Mouse (Mus musculus): ENCODE data around the gene Trpv2. TPM values are rescaled to one million over a fixed set of nuclear protein-coding genes. Genes with fewer than 3 reads are reported as not detected.

Gene Trpv2
- total RNA-seq, 2 experiments from 2014 or later, result 0.87 to 1.1 TPM

- intact Hi-C loops (cut with DNase I), result no loop called here
- no peak for DNase-seq
Observed at GRCm38 (mm10) chr11:62555896-62556412, 18.3 kb upstream of the Trpv2 start.

GRCm38 (mm10) chr11:62557205-62557604 lies 17.1 kb upstream of the Trpv2 start:
- intact Hi-C loops (cut with DNase I), result no loop called here
- DNase-seq, result no peak

- intact Hi-C loops (cut with DNase I), result no loop called here
- DNase-seq, result no peak
Observed at GRCm38 (mm10) chr11:62558152-62558551, 16.1 kb upstream of the Trpv2 start.

- peak; percentile 68 to 77 for DNase-seq
- intact Hi-C loops (cut with DNase I), result no loop called here
Observed at GRCm38 (mm10) chr11:62558961-62559646, 15.2 kb upstream of the Trpv2 start.

GRCm38 (mm10) chr11:62560463-62561016 lies 13.7 kb upstream of the Trpv2 start:
- intact Hi-C loops (cut with DNase I), result no loop called here
- no peak for DNase-seq

GRCm38 (mm10) chr11:62563590-62563989 lies 10.7 kb upstream of the Trpv2 start:
- intact Hi-C loops (cut with DNase I), result no loop called here
- DNase-seq, result no peak

GRCm38 (mm10) chr11:62565747-62566146 lies 8.5 kb upstream of the Trpv2 start:
- no peak for DNase-seq
- intact Hi-C loops (cut with DNase I), result no loop called here

- DNase-seq, result no peak
- intact Hi-C loops (cut with DNase I), result no loop called here
Observed at GRCm38 (mm10) chr11:62566211-62566610, 8.1 kb upstream of the Trpv2 start.

GRCm38 (mm10) chr11:62568300-62568699 lies 6.0 kb upstream of the Trpv2 start:
- intact Hi-C loops (cut with DNase I), result no loop called here
- DNase-seq, result no peak

- no peak for DNase-seq
- intact Hi-C loops (cut with DNase I), result loop anchor here (2.0 kb wide), 2 partner anchors 36 to 178 kb away; partner anchors contain the start of gene Cenpv
Observed at GRCm38 (mm10) chr11:62574703-62575085, 408 bp downstream of the Trpv2 start.

GRCm38 (mm10) chr11:62575297-62575658 lies 992 bp downstream of the Trpv2 start:
- DNase-seq, result peak; percentile 83 to 86
- intact Hi-C loops (cut with DNase I), result loop anchor here (2.0 kb wide), 2 partner anchors 36 to 178 kb away; partner anchors contain the start of gene Cenpv

- peak; percentile 12 to 32 for DNase-seq
- intact Hi-C loops (cut with DNase I), result loop anchor here (2.0 kb wide), 2 partner anchors 37 to 179 kb away; partner anchors contain the start of gene Cenpv
Observed at GRCm38 (mm10) chr11:62575659-62576438, 1.6 kb downstream of the Trpv2 start.

GRCm38 (mm10) chr11:62576530-62577152 lies 2.4 kb downstream of the Trpv2 start:
- peak in 1 of 2 experiments; percentile 12 for DNase-seq
- intact Hi-C loops (cut with DNase I), result no loop called here

GRCm38 (mm10) chr11:62583031-62583430 lies 8.7 kb downstream of the Trpv2 start:
- intact Hi-C loops (cut with DNase I), result loop anchor here (5.0 kb wide), 1 partner anchor 1306 kb away; no protein-coding TSS in a partner anchor
- DNase-seq, result no peak

GRCm38 (mm10) chr11:62584671-62585206 lies 10.5 kb downstream of the Trpv2 start:
- no peak for DNase-seq
- intact Hi-C loops (cut with DNase I), result loop anchor here (5.0 kb wide), 1 partner anchor 1307 kb away; no protein-coding TSS in a partner anchor

- intact Hi-C loops (cut with DNase I), result no loop called here
Observed at GRCm38 (mm10) chr11:62587034-62587433, 12.7 kb downstream of the Trpv2 start.

GRCm38 (mm10) chr11:62589391-62589790 lies 15.1 kb downstream of the Trpv2 start:
- intact Hi-C loops (cut with DNase I), result no loop called here

More at GRCm38 (mm10) chr11:62587034-62587433, 12.7 kb downstream of the Trpv2 start:
- DNase-seq, result no peak

GRCm38 (mm10) chr11:62591026-62591425 lies 16.7 kb downstream of the Trpv2 start:
- intact Hi-C loops (cut with DNase I), result no loop called here
- no peak for DNase-seq

More at GRCm38 (mm10) chr11:62589391-62589790, 15.1 kb downstream of the Trpv2 start:
- DNase-seq, result no peak

- intact Hi-C loops (cut with DNase I), result no loop called here
- no peak for DNase-seq
Observed at GRCm38 (mm10) chr11:62591904-62592575, 17.8 kb downstream of the Trpv2 start.

GRCm38 (mm10) chr11:62598571-62598970 lies 24.3 kb downstream of the Trpv2 start:
- intact Hi-C loops (cut with DNase I), result no loop called here

More at GRCm38 (mm10) chr11:62598571-62598970, 24.3 kb downstream of the Trpv2 start:
- DNase-seq, result no peak

All from gastrocnemius, postnatal 36 days (tissue).